Mouse (Mus musculus) right cerebral cortex, postnatal 10 days (tissue): ENCODE data around the gene Synj1.

Experiments used
- DNase-seq, 2 experiments: peaks; one replicate each; pipeline ENCODE4 v3.0.0; 2021; ENCODE audit warnings: low spot score in 2 of 2

Gene Synj1

GRCm38 (mm10) chr16:91011021-91011683, at the start of gene Synj1:
Synj1 (minus strand) TSS chr16:91011308.
- DNase-seq, result peak; percentile 95

- no peak for DNase-seq
Observed at GRCm38 (mm10) chr16:91057741-91058140, 46.6 kb upstream of the Synj1 start.

DNA sequence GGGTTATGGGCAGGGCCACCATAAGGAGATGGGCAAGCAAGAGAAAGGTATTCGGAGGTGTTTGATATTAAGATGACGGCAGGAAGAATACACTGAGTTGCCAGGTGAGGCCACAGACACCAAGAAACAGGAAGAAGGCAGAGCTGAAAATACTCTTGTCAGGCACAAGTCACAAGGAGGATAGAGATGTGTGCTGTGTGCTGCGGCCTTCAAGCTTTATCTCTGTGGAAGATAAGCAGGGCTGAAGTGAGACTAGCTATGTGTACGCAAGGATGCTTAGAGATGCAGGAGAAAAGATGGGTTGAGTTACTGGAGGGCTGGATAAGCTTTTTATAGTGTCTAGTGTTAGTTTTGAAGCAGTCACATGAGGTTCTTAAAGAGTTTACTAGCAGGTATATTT, 46.2 kb upstream of the Synj1 start:
- DNase-seq, result no peak

- DNase-seq, result peak; percentile 47 to 49
Observed at GRCm38 (mm10) chr16:91056043-91056821, 45.1 kb upstream of the Synj1 start.

- no peak for DNase-seq
Observed at GRCm38 (mm10) chr16:91055150-91055549, 44.0 kb upstream of the Synj1 start.

DNA sequence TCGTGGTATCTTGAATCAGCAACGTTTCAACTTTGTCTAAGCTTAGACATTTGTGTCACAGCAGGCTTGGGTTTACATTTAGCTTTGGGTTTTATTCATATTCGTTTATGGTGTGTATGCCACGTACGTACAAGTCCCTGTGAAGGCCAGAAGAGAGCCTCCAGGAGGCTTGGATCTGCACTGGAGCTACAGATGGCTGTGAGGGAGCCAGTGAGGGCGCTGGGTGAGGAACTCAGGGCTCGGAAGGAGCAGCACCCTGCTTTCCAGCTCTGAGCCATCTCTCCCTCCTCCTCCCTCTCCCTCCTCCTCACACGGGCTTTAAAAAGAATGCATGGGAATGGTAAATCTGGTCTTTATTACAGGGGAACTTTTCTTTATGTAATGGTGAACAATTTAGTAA, 42.5 kb upstream of the Synj1 start:
- no peak for DNase-seq

DNA sequence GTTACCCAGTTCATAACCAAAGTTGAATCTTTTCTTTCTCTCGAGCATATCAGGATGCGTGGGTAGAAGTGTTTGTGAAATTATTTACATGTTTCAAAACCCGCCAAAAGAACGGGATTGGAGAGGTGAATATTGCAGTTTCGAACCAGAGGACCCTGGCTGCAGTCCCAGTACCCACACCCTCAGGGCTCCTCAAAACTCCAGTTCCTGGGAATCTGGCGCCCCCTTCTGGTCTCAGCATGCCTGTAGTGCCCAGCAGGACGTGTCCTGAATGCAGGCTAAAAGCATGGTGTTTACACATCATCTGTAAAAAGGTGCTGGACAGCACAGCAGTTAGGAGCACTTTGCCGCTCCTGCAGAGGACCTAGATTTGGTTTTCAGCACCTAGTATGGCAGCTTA, 34.4 kb upstream of the Synj1 start:
- peak; percentile 56 to 59 for DNase-seq

DNA sequence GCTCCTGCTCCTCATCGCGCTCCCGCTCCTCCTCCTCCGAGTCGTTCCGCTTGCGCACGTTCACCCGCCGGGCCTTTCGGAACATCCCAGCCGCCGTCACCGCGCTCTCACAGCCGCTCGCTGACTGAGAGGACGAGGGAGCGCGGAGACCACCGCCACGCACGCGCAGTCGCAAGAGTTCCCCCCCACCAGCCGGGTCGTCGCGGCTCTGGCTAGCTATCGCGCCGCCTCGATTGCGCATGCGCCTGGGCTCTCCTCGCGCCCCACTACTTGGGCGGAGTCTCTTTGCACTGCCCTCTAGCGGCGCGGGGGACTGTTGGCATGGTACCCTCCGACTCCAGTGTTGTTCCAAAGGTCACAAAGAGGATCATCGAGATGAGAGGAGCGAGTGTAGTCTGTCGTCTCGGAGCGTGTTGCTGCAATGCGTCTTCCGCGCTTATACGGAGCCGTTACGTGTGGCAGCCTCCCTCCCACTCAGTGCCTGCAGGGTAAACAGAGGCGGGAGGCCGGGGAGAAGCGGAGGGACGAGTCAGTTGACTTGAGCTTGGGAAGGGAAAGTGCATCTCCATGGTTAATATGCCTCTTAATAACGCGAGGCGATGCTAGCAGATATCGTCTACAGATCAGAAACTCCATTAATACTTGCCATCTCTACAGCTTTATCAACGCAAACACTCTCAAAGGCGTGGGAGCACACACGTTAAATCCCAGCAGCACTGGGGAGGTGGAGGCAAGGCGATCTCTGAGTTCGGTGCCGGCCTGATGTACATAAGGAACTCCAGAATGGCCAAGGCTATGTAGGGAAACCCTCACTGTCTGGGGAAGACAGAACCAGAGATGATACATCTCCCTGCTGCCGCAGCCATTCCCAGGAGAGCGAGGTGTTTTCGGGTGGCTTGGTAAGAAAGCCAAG, 33.4 kb upstream of the Synj1 start, which contains the start of gene Paxbp1:
Gene Paxbp1, minus strand, starts transcription at position 274 of the 913 bp plus-strand sequence.
- peak; percentile 98 to 99 for DNase-seq

DNA sequence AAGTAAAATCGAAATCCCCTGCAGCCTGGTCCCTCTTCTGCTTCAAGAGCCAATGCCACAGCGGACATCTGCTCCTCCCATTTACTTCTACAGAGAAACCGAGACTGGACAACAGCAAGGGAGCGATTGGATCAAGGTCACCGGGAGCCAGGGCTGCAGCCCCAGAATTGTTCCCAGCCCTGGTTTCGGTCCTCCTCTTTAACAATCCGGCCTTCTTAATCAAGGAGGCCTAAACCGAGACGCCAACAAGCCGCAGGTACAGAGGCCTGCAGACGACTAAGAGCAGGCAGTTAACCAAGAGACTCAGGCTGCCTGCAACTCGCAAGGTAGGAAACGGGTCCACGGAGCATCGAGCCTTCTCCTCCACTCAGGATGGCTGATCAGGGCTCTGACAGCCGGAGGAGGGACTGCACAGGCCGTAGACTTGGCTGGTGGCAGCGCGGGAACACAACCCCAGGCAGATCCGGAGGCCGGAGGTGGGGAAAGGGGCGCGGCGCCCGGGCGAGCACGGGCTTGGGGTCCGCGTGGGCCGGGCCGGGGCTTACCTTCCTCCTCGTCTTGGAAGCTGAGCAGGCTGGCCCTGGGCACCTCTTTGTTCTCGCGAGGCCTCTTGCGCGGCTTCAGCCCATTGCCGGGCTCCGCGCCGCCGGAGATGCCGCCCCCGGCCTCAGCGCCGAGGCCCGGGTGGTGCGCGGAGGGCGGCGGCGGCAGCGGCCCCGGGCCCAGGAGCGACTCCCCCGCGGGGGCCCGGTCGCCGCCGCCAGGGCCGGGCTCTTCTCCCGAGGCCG, 32.5 kb upstream of the Synj1 start:
- peak; percentile 69 to 73 for DNase-seq

- DNase-seq, result no peak
Observed at GRCm38 (mm10) chr16:91042640-91043039, 31.5 kb upstream of the Synj1 start.

GRCm38 (mm10) chr16:91035866-91036265, 24.8 kb upstream of the Synj1 start:
- DNase-seq, result no peak

GRCm38 (mm10) chr16:91030751-91031150, 19.6 kb upstream of the Synj1 start:
- DNase-seq, result no peak

DNA sequence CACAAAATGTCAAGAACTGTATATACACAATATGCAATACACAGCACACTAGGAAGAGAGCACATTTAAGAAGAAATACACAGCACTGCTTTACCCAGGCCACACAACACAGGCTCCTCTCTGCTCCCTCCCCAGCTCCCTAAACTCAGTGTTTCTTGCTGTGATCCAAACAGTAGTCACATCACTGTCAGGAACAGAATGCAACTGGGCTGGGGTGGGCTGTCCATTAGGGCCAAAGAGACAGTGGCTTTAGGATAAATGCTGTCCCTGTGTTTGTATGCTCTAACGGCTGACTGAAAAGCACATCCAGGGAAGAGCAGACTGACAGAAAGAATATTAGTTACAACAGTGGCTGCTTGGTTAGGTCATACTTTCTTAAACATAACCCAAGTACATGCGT, 18.8 kb upstream of the Synj1 start:
- no peak for DNase-seq

- no peak for DNase-seq
Observed at GRCm38 (mm10) chr16:91029161-91029743, 18.1 kb upstream of the Synj1 start.

- DNase-seq, result no peak
Observed at GRCm38 (mm10) chr16:91026290-91026689, 15.2 kb upstream of the Synj1 start.

GRCm38 (mm10) chr16:91023384-91023783, 12.3 kb upstream of the Synj1 start:
- no peak for DNase-seq

DNA sequence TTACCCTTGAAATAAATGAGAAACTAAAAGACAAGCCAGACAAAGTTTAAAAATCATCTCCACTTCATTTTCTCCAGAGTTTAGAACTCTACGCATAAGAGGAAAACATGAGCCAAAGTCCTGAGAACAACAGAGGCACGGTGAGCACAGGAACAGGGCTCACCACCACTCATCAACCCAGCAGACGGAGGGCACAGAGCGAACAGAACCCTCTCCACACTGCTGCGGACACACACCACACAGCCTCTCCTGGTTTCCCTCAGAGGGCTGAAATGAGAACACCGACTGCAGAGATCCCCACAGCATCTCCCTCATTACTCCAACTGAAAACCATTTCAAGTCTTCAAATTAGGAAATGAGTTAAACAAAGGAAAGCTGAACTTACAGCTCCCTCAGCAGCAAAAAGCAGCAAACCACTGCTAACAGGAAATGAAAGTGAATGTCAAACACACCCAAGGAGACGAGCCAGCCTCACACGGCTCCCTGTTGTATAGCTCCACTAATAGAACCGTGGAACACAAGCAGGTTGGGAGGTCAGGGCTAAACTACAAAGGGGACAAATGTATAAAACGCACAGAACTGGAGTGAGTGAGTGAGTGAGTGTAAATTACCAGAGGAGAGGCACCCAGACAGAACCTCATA, 9.9 kb upstream of the Synj1 start:
- no peak for DNase-seq

DNA sequence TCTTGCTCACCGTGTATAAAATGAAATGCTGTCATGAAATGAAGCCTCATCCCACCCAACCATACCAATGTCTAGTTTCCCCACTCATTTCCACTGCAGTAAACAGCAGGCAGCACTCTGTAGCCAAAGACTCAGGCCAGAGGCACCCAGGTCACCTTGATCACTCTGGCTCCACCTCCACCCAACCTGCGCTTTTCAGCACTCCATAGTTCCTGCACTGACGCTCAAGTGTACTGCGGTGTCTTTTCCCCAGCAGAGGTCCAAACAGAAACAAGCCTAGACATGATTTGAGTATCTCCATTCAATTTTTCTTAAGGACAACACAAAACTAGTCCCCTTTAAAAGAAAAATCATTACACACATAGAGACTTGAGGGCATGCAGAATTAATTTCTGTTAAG, 8.4 kb upstream of the Synj1 start:
- DNase-seq, result no peak

DNA sequence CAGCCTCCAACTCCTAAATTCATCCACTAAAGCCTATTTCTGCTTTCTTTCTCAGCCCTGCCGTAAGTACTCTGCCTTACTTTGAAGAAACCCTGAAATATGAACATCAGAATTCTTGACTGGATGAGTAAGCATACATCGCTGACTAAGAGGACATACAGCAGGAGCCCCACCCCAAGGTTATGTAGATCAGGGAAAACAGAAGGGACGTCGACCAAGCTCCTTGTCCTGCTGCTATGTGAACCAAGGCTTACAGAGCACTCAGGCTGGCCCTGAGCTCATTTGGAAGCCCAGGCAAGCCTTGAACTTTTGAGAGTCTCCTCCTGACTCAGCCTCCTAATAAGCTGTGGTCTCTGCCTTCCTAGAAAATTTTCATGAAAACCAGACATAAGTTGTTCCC, 4.7 kb upstream of the Synj1 start:
- no peak for DNase-seq

DNA sequence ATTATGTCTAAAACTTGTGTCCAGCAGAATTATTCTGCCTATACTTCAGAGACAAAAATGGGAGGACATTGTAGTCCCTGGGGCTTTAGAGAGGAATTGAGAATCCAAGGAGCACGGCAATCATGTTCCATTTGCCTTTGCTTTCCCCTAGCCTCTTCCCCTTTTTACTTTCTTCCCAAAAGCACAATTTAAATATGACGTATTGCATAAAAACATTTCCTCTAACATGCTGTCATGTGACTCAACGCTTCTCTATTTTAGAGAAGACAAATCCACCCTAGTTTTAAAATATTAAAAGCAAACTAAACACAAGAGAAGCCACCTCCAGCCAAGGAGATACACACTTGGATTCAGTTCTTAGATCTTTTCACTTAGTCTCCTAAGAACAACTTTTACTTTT, 739 bp upstream of the Synj1 start:
- no peak for DNase-seq
